Mouse (Mus musculus): ENCODE results near the gene Zbtb38.
"Not testable (repeated sequence)": the region's sequence is repeated elsewhere in the genome, so short reads cannot be mapped to it uniquely, and the experiment has no call there.

Zbtb38 gene

DNA sequence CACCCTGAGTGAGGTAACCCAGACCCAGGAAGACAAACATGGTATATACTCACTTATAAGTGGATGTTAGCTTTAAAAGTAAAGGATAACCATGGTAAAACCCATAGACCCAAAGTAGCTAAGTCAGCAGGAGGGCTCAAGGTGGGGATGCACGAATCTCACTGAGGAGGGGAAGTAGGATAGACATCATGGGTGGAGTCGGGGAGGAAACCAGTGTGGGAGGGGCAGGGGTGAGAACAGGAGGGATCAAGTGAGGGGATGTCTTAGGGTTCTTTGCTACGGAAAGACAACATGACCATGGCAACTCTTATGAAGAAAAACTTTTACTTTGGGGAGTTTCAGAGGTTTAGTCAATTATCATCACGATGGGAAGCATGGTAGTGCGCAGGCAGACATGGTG is 74.0 kb downstream of the Zbtb38 start:
- DNase-seq, result no peak

DNA sequence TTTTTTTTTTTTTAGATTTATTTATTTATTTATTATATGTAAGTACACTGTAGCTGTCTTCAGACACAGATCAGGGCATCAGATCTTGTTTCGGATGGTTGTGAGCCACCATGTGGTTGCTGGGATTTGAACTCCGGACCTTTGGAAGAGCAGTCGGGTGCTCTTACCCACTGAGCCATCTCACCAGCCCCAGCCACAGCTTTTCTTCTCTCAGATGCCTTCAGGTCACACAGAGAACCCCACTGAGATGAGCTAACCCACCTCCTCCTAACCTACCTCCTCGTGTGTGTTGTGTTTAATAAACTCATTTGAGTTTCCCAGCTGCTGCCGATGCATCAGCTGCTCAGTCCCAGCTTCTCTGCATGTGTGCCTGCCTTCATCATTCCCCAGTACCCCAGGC is 74.9 kb downstream of the Zbtb38 start:
- not testable (repeated sequence) for DNase-seq

DNA sequence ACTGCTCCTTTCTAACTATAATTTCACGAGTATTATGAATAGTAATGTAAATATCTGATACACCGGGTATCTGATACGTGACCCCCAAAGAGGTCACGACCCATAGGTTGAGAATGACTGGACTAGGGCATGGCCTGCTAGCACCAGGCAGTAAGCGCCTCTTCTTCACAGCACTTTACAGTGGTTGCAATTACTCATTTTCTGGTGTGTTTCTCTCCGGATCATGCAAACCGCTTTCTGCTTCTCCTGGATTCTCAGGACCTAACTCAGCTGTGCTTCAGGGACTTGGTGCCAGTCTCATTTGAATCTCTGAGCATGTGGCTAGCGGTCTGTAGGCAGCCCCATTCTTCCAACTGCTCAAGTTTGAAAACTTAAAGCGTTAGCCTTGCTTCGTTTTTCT is 76.0 kb downstream of the Zbtb38 start:
- DNase-seq, result no peak

DNA sequence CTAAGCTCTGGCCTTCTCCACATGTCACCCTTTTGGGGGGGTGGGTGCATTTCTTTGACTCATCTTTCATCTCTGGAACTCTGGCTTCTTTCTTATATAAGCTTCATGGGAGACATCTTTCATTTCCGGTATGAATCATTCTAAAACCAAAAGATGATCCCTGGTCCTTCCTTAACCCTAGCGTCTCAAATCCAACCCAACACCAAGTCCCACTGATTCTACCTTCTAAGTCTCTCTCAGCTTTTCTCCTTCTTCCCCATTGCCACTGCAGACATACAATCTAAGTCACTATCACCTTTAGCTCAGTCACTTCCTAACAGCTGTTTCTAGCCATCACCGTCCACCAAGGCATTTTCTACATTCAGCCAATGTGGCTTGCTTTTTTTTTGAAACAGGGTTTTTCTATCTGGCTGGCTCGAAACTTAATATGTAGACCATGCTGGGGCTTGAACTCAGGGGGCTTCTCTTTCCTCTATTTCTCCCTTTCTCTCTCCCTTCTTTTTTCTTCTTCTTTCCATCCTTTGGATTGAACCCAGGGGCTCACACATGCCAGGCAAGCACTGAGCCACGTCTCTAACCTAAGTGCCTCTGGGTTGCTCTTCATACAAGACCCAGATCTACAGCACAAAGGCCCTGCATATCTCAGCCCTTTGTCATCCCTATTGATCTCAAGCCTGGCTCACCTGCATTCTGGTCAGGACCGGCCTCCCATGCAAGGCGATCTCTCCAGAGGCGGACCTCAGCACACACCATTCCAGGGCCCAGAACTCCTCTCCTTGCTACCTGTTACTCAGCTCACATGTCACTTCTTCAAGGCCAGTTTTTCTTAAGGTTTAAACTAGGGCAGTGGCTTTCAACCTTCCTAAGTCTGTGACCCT is 76.6 kb downstream of the Zbtb38 start:
- DNase-seq, result no peak

DNA sequence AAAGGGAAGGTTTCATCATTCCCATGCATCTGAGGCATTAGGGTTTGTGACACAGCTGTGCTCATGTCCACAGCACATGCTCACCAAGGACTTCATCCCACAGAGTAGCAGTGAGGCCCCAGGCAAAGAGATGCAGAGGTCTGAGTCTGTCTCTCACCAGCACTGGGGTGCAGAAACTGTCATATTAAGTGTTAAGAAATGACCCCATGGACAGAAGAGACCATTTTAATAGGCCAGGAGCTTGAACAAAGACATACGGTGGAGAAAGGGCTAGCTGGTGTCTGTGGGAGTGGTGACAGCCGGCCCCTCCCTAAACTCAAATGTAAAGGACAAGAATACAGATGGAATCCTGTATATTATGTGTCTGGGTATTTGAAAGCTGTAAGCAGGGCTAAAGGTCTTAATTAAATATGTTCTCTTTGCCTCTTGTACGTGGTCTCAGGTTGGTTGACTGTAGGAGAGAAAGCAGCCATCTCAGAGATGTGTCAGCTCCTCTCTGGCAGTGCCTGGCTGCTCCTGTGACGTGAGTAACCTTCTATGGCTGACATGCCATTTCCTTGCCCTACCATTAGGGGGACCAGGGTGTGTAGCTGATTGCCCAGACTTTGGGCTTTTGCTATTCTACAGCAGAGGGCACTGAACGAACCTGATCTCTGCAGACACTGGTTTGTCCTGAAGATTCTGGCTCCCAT is 77.4 kb downstream of the Zbtb38 start:
- peak; percentile 62 to 75 for DNase-seq

DNA sequence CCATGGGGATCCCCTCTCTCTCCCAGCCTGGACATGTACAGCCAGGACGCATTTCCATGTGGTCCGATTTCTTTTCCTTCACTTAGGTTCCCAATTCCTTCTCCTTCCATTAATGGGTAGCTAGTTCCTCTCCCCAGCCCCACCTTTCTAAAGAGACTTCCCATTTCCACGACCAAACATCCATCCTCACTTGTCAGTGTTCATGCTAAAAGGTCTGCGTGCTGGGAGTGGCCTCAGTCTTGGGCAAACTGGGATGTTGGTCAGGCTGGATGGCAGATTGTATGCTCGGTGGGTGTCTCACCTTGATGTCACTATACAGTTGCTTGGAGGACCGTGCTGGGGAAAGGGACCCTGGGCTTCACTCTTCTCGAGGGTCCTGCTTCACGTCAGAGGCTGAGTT is 78.3 kb downstream of the Zbtb38 start:
- no peak for DNase-seq

DNA sequence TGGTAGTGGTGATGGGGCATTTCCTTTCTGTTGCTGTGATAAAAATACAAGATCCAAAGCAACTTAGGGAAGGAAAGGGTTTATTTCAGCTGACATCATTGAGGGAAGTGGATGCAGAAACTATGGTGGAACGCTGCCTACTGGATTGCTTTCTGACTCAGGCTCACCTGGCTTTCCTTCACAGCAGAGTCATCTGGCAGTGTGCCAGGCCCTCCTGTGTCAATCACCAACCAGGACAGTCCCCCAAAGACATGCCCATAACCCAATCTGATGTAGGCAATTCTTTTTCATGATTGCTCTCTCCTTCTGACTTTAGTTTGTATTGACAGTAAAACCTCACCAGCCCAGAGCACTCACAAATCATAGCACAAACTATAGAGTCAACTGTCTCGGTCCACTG is 80.2 kb downstream of the Zbtb38 start:
- no peak for DNase-seq

DNA sequence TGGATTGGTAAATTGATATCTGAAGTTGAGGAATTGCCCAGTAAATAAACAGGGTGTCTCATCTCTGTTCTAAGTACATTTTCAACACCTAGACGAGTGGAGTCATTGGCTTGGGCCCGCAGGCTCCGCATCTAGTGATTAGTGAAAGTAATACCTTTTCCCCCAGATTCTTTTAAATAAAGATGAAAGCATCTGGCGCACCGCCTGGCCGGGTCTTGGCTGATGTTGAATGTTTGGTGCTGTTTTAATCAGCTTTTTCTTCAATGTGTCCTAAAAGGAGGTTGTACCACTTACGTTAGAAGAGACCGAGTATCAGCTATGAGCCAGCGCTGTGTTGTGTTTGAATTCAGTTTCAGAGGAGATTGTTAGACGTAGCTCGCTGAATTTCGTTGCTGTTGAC is 81.4 kb downstream of the Zbtb38 start:
- no peak for DNase-seq

DNA sequence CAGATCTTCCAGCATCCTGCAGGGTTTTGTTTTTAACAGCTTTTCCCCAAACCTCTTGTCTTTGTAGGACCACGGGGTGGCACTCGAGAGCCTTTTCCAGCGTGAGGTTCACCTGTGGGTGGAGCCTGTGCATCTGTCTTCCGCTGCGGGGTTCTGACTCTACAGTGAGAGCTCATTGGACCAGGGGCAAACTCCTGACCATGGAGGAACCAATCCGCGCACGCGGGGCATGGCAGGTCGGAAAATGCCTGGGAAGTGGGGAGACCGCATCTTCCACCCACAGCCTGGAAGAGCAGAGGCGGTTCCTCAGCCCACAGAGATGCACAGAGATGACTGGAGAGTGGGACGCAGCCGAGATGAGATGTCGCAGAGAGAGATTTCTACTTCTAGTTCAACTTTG is 82.8 kb downstream of the Zbtb38 start:
- peak; percentile 97 to 98 for DNase-seq

DNA sequence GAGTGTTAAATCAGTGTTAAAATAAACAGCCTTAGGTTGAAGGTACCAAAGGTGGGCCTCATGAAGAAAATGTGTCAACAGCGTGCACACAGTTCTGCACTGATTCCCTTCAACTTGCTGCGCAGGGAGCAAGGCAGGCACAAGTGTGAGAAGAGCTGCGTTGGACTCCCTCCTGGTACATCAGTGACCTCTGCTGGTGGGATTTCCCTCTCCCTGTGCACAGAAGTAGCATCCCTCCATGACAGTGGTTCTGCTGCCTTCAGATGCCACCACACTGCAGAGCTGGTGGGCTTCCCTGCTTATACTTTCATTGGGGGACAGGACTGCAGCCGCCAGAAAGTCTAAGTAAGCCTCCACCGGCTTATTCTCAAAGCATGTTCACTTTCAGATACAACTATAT is 84.0 kb downstream of the Zbtb38 start:
- peak; percentile 80 to 88 for DNase-seq

DNA sequence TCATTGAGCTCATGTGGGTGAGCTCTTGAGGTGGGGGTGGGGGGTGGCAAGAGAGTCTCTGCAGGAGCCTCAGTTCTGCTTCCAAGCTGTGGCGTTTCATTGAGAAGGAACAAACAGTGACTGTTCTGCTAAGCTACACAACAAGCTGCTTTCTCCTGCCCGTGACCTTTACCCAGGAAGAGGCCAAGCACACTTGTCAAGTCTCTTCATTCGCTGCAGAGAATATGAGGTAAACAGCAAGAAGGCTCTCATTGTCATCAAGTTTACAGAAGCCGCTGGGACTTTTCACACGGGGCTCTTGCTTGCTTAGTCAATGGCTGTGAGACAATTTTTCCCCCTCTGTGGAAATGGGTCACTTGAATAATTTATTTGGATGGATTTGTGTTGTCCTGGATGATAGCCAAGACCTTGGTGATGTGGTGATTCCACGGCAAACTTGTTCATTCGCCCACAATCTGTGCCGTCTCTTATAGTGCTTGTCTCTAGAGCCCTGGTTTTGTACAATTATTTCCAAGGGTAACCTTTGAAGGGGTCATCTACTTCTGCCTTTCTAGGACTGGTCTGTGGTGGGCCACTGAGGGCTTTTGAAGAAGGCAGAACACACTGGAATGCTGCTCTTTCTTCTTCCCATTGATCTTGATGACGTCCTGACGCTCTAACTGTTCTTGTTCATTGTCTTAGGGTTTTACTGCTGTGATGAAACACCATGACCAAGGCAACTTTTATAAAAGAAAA is 92.0 kb downstream of the Zbtb38 start:
- peak in 1 of 2 experiments; percentile 15 for DNase-seq

DNA sequence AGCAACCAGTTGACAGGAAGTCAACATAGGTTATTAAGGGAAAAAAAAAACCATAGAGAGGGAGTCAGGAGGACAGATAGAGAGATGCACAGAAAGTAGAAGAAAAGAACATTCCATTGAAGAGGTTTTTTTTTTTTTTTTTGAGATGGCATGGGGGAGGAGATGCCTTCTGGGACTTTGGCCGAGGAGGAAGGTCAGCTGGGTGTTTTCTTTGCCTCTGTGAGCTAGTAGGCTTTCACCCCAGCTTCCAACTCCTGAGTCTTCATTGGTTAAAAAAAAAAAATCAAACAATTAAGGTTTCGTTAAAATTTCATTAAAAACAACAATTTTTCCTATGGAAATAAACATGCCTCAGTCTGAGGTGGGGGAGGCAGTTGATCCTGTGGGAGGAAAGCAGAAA is 92.8 kb downstream of the Zbtb38 start:
- no peak for DNase-seq

DNA sequence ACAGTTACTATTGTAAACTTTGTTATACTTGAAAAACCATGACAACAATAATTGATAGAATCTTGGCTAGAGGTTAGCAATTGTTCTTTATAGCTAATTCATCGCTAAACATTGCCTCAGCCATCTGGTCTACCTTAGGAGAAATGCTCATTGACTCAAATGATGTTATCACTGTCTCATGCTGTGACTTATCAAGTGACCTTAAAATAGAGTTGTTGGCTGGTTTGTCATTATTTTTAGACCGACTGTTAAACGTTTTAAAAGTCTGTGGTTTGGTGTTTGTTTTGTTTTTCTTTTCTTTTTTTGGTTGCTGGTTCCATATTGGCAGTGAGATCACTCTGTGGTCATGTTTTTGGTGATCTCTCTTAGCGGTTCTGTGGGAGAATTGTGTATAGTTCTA is 99.1 kb downstream of the Zbtb38 start:
- no peak for DNase-seq

DNA sequence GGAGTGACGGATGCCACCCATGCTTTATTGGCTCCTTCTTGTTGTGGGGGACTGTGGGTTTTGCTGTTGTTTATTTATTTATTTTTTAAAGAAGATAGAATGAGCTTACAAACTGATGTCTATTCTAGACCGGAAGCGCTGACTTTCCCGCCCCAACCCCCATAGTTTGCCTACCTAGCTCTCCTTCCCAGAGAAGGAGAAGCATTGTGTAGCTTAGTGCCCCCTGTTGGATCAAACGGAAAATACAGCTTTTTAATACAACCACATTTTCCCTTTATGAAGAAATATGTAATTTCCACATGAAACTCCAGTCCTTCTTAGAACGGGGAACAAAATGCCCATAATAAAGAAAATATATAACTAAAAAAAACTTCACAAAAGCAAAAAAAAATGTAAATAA is 99.9 kb downstream of the Zbtb38 start:
- DNase-seq, result peak in 1 of 2 experiments; percentile 38

DNA sequence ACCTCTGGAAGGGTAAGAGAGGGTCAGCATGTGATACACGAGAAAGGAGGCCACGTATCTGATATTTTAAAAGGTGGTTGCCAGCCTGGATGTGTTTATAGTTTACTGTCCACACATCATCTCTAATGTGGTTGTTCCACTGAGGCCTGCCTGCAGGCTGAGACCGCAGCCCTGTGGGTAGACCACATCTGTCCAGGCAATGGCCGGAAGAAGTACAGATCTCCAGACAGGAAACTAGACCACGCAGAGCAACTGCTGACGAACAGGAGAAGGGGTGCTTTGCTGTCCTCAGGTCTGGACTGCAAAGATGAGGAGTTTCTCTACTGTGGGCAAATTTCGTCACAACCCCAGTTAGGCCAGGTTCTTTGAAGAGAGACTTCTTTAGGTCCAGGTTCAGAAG is 101.8 kb downstream of the Zbtb38 start:
- DNase-seq, result no peak

DNA sequence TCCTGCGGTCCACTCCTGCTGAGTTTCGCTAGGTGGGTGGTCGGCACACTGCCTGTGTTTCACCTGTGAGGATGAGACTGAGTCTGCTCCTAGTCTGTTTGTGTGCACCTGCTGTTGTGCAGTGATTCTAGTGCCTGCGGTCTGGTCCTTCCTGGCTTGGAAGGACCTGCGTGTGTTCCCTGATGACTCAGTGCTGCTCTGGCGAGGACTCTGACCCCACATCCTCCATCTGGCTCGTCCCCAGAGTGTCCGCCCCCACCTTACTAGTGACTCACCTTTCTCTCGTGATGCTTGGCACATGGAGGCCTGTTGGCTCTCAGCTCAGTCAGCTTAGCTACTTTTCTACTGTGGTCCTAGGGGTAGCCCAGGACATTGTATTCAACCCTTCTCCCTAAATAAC is 102.7 kb downstream of the Zbtb38 start:
- DNase-seq, result peak; percentile 54 to 55

DNA sequence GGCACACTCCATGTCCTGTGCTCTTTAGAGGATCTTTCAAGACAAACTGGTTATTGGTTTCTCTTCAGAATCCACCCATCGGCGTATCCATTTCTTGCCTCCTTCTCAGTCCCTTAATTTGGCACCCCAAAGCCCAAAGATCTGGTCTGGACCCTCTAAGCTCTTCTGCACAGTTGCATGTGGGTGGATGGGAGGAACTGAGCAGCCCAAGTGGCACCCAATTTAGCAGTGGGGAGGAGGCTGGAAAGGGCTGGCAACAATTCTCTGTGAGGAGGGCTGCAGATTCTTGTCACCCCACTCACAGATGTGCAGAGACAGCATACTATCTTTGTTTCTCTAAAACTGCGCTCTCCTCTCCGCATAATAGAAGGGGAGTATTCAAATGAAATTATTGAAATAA is 103.3 kb downstream of the Zbtb38 start:
- no peak for DNase-seq

DNA sequence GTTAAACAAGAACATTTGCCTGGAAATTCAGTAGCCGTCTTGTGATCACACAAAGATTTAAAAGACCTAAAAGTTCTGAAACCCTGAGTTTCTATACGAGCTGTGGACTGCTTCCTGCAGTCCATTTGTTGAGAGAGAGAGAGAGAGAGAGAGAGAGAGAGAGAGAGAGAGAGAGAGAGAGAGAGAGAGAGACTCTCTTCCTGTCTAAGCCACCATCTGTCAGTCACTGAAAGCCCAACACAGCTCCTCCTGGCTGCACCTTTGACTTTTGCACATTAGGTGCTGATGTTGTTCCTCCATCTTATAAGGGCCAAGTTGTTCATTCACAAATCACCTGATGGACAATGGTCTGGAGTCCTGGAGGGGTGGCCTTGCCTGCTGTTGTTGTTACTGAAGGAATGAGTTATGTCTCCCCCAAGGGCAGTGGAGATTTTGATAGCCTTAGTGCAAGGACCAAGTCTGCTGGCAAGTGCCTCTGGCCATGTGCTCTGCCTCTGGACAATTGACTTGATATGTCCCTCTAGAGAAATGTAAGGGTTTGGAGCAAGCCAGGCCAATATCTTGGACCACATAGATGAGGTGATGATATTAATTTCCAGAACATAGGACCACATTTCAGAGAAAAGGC is 105.8 kb downstream of the Zbtb38 start:
- DNase-seq, result no peak

DNA sequence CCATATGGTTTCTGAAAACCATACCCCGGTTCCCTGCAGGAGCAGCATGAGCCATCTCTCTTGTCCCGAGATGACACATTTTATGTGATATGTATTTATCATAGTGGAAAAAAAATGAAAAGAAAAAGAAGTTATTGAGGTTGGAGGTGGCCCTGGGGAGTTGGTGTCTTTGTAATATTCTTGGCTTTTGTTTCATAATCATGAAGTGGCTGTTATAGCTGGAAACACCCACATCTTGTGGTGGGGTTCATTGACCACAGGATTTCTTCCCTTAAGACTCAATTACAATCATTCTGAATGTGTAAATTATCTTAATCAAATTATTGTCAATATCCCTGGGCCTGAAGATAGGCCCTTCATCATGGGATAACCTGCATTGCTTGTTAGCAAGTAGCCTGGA is 107.8 kb downstream of the Zbtb38 start:
- no peak for DNase-seq

DNA sequence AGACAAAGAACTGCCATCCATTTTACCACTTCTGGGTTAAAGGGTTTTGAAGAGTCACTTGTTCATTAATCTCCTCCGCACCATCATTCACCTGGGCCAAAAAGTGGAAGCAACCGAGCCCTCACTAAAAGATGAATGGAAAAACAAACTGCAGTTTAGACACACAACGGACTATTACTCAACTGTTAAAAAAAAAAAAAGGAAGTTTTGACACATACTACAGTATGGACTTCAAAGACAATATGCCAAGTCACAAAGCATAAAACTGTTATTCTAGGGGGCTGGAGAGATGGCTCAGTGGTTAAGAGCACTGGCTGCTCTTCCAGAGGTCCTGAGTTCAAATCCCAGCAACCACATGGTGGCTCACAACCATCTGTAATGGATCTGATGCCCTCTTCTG is 108.6 kb downstream of the Zbtb38 start:
- DNase-seq, result not testable (repeated sequence)

DNA sequence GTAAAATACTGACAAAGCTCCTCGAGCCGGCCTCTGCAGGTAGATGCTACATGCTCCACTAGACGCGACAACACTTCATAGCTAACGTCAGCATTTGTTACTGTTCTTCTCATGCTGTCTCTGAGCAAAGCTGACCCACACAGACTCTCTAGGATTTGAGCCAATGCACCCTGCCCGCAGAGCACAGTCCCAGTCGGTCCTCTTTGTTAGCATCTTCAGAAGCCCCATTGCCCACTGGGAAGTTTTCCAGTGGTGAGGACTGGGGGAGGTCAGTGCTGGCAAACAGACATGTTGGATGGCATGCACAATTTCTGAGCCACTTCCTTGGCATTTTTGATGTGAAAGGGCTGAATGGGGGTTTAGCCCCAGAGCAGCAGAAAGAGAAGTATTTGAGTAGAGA is 113.2 kb downstream of the Zbtb38 start:
- peak; percentile 33 to 35 for DNase-seq

DNA sequence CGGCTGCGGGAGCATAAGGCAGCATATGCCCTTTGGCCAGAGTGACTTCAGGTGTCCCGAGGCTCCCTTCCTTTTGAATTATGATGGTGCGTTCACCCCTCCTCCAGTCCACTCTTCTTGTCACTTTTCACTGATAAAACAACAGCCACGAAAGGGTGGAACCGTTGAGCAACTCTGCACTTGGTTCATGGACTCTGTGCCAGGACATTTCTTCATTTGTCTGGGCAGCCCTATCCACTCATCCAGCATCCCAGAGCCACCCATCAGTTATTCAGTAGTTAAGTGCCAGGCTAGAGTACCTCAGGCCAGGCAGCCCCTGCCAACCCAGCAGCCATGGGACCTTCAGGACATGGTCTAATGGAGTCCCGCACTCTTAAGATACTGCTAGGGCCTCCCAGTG is 114.1 kb downstream of the Zbtb38 start:
- no peak for DNase-seq

DNA sequence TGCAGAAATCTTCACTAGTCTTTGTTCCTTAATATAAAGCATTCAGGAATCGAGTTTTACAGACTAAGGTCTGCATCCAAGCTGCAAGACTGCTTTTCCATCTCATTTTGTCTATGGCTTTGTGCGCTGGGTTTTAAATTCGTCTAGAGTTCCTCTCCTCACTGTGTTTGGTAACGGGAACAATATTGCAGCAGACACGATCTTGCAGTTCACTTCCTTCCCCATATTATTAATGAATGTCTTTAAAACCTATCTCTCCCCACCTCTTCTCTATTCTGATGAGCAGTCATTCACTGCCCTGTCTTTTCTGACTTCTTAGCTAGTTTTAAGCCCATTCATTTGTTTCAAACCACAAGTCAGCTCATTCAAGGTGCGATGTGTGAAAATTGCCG is 115.5 kb downstream of the Zbtb38 start:
- no peak for DNase-seq
